Mouse (Mus musculus) myocyte (in vitro differentiated cells): Measurements from ENCODE around the gene Ugt1a10.

Experiments used
- CEBPB ChIP-seq: IDR thresholded peaks from 2 replicates; pipeline ENCODE4 v1.6.1; 2011; ENCODE audit warnings: mild to moderate bottlenecking, moderate library complexity; ENCODE audit not compliant: poor library complexity, insufficient read depth, severe bottlenecking
- E2F4 ChIP-seq: IDR thresholded peaks from one replicate; pipeline ENCODE4 v1.6.1; 2011; ENCODE audit warnings: mild to moderate bottlenecking, control low read depth, moderate library complexity; ENCODE audit not compliant: insufficient read depth
- MAX ChIP-seq: IDR thresholded peaks from one replicate; pipeline ENCODE4 v1.6.1; 2011; ENCODE audit warnings: low read depth, mild to moderate bottlenecking, control low read depth
- MYOD1 ChIP-seq, 3 experiments: IDR thresholded peaks; one replicate each; pipeline ENCODE4 v1.6.1; 2011; ENCODE audit warnings: control low read depth in 2 of 3, low read depth in 2 of 3, mild to moderate bottlenecking in 2 of 3, moderate library complexity in 1 of 3; ENCODE audit not compliant: insufficient read length in 2 of 3, control insufficient read depth in 1 of 3
- MYOG ChIP-seq, 3 experiments: IDR thresholded peaks; one replicate each; pipeline ENCODE4 v1.6.1; 2011; ENCODE audit warnings: control low read depth in 2 of 3, low read depth in 2 of 3, mild to moderate bottlenecking in 2 of 3; ENCODE audit not compliant: insufficient read length in 2 of 3, control insufficient read depth in 1 of 3, insufficient read depth in 1 of 3
- POLR2A ChIP-seq: IDR thresholded peaks from one replicate; pipeline ENCODE4 v1.6.1; 2011; ENCODE audit warnings: low read depth, mild to moderate bottlenecking, control low read depth, moderate library complexity; ENCODE audit not compliant: insufficient read length
- POLR2AphosphoS2 ChIP-seq: IDR thresholded peaks from one replicate; pipeline ENCODE4 v1.6.1; 2011; ENCODE audit warnings: low read depth, control low read depth; ENCODE audit not compliant: insufficient read length
- REST ChIP-seq: IDR thresholded peaks from one replicate; pipeline ENCODE4 v1.6.1; 2011; ENCODE audit warnings: mild to moderate bottlenecking, control low read depth, moderate library complexity; ENCODE audit not compliant: insufficient read depth, insufficient read length
- TCF12 ChIP-seq: IDR thresholded peaks from one replicate; pipeline ENCODE4 v1.6.1; 2011; ENCODE audit warnings: mild to moderate bottlenecking, control low read depth; ENCODE audit not compliant: poor library complexity, insufficient read depth, severe bottlenecking
- TCF3 ChIP-seq: IDR thresholded peaks from one replicate; pipeline ENCODE4 v1.6.1; 2011; ENCODE audit warnings: low read depth, control low read depth; ENCODE audit not compliant: insufficient read length
- USF1 ChIP-seq: IDR thresholded peaks from one replicate; pipeline ENCODE4 v1.6.1; 2011; ENCODE audit warnings: low read depth, mild to moderate bottlenecking, control low read depth, moderate library complexity

GRCm38 (mm10) chr1:88094941-88095492, 39.8 kb downstream of the Ugt1a10 start, which contains the start of gene Ugt1a7c:
- TF ChIP-seq POLR2A (no peak), TCF12 (no peak), POLR2AphosphoS2 (no peak), REST (no peak), E2F4 (no peak), MYOD1 (IDR thresholded peaks at IDR 0.05; ENCODE audit: control insufficient read depth in 1 of 3, insufficient read length in 2 of 3, low read depth in 2 of 3) (no peak), MYOG (IDR thresholded peaks at IDR 0.05; ENCODE audit: control insufficient read depth in 1 of 3, insufficient read depth in 1 of 3, insufficient read length in 2 of 3, low read depth in 2 of 3) (no peak), CEBPB (no peak), USF1 (no peak), MAX (no peak), TCF3 (no peak)
